Mouse (Mus musculus): Measurements from ENCODE around the gene Ppp1r1a. TPM values are rescaled to one million over a fixed set of nuclear protein-coding genes. Genes with fewer than 3 reads are reported as not detected.

Ppp1r1a gene
- polyA plus RNA-seq, 1 experiment from 2014 or later: 161 TPM

DNA sequence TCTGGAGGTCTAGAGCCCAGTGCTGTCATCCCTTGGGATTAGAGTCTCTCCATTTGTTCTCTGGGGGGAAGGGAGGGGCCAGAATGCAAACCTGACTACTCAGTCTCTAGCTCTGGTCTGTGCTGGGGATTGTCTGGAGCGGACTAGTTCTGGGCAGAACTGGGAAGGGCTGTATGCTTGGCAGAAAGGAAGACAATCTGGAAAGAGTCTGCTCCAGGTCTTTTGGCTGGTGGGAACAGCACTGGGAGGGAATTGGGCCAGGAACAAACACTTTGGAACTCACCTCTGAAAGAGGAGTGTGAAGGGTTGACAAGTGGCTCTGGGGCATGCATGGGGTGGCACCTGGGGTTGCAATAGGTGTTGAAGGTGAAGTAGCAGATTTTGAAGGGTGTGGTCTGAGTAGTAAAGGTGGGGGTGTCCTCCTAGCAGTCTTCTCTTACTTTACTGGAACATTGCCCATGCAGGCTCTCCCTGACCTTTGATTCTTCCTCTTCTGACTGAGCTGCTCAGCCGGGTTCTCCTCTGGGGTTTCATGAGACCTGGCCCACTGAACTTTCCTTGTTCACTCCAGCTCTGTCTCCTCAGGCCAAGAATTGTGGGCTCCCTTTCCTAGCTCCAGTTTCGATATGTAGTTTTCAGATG is 15.2 kb downstream of the Ppp1r1a start:
- 68% methylated on average over 3 of the region's 3 CpGs for WGBS
- peaks cover 21% of the 10 kb centered on the region for H3K36me3 ChIP-seq (ENCODE audit: control insufficient read depth, insufficient read depth, low read length)
- ATAC-seq: no peak
- peak overlapping the region; percentile 49; the same call in 1 of the 2 replicates for H3K27ac ChIP-seq (ENCODE audit: low read depth, low read length)
- no peaks in the 10 kb centered on the region for H3K27me3 ChIP-seq (replicated peaks; ENCODE audit: control insufficient read depth, insufficient read depth, low read length)
- H3K9me3 ChIP-seq (ENCODE audit: control insufficient read depth, low read length): no peaks in the 10 kb centered on the region
- no peak overlapping the region for H3K9ac ChIP-seq (ENCODE audit: low read depth, low read length)
- no peak overlapping the region for H3K4me3 ChIP-seq (ENCODE audit: low read length)
- H3K4me1 ChIP-seq (ENCODE audit: control insufficient read depth, insufficient read depth, low read depth, low read length): peaks cover 38% of the 10 kb centered on the region
- H3K4me2 ChIP-seq (ENCODE audit: low read length): no peak overlapping the region

DNA sequence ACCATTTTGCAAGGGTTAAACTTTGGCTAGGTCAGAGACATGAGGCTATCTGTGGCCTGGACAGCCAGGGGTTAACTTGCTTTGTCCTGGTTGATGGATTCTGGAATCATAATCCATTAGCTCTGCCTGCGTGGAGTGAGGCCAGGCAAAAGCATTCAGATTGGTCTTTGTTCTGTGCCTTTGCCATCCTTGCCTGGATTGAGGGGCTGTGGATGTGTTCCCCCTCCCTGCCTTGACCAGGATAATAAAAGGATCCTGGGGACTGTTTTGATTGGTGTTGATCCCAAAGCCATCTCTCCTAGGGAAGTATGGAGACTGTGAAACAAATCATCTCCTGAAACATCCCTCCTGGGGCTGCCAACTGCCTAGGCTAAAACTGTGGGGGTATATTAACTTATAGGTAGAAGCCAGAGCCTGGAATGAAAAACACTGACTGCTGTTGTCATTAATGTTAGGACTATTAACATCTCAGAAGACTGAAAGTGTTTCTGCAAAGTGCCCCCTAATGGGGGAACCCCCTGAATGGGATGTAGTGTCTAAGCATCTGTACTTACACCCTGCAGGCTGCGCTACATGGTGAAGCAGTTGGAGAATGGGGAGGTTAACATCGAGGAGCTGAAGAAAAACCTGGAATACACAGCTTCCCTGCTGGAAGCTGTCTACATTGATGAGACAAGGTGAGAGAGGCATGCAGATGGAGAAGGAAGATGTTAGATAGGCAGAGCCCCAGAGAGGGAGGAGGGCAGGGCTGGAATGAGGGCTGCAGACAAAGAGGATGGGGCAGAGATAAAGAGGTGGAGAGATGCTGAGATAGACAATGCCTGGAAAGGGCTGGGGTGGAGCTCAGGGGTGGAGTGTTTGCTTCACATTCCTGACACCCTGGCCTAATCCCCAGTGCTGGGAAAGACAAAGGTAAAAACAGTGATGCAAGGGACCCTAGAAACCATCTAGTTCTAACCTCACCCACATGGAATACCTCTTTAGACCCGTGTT is 18.1 kb downstream of the Ppp1r1a start:
- Histone ChIP-seq H3K9me3 (ENCODE audit: control insufficient read depth, low read length) (no peaks in the 10 kb centered on the region), H3K27me3 (replicated peaks; ENCODE audit: control insufficient read depth, insufficient read depth, low read length) (no peaks in the 10 kb centered on the region), H3K4me1 (ENCODE audit: control insufficient read depth, insufficient read depth, low read depth, low read length) (peaks cover 50% of the 10 kb centered on the region), H3K36me3 (ENCODE audit: control insufficient read depth, insufficient read depth, low read length) (peaks cover 14% of the 10 kb centered on the region), H3K27ac (ENCODE audit: low read depth, low read length) (peak overlapping the region; percentile 83), H3K4me2 (ENCODE audit: low read length) (peak overlapping the region; percentile 28), H3K9ac (ENCODE audit: low read depth, low read length) (peak overlapping the region; percentile 37; the same call in 1 of the 2 replicates), H3K4me3 (ENCODE audit: low read length) (no peak overlapping the region)
- 12% methylated on average over 4 of the region's 4 CpGs for WGBS
- ATAC-seq: peak; percentile 56

DNA sequence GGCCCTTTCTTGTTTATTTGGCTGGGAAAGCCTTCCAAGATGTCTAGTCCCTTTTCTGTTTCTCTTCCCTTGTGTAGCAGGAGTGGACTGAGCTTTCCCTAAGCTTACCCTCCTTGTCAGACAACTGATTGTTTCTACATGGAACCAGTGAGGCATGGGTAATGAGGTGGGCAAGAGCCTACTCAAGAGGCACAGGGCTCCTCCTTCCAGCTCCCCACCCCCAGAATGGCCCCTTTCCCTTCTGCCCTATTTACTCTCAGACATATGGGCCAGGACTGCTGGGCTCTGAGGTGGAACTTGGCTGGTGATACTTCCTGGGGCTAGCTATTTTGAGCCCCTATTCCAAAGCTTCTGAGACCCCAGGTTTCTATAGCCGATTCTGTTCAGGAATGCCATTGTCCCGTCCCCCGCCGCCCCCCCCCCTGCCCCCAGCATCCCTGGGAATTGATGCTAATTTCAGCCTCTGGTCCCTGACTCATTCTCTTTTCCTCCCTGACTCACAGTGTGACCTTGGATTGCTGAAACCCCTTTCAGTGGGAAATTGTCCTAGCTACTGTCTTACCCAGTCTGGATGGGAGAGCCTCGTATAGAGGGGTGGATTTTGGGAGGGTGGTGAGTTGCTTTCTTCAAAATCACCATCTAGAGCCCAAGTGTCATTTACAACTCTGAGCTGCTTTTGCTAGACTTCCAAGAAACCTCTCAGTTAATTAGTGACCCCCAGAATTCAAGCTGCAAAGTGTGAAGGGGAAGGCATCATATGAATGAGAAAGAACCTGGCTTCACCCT is 19.0 kb downstream of the Ppp1r1a start:
- Histone ChIP-seq H3K4me1 (ENCODE audit: control insufficient read depth, insufficient read depth, low read depth, low read length) (peaks cover 55% of the 10 kb centered on the region), H3K27ac (ENCODE audit: low read depth, low read length) (peak overlapping the region; percentile 83), H3K9me3 (ENCODE audit: control insufficient read depth, low read length) (no peaks in the 10 kb centered on the region), H3K9ac (ENCODE audit: low read depth, low read length) (peak overlapping the region; percentile 30; the same call in 1 of the 2 replicates), H3K27me3 (replicated peaks; ENCODE audit: control insufficient read depth, insufficient read depth, low read length) (no peaks in the 10 kb centered on the region), H3K4me3 (ENCODE audit: low read length) (no peak overlapping the region), H3K36me3 (ENCODE audit: control insufficient read depth, insufficient read depth, low read length) (peaks cover 7% of the 10 kb centered on the region), H3K4me2 (ENCODE audit: low read length) (peak overlapping the region; percentile 28)
- 3% methylated on average over 5 of the region's 5 CpGs for WGBS
- peak; percentile 79 for ATAC-seq

DNA sequence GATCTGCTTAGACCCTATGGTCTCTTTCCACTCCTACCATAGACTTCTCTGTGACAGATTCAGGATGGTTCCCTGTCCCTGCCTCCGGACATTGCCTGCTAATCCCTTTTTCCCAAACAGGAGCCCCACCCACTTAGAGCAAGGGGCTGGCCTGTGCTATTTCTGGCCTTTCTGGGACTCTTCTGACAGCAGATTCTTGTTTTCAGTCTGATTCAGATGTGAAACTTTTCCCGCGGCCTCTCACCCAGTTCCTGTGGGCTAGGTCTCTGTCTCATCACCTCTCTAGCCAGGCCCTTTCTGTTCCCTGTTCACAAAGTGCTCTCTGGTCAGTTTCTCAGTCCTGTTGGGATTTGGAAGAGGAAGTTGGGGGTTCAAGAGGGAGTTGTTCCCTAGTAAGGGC is 22.9 kb downstream of the Ppp1r1a start:
- ATAC-seq: no peak
- H3K27me3 ChIP-seq (replicated peaks; ENCODE audit: control insufficient read depth, insufficient read depth, low read length): no peaks in the 10 kb centered on the region
- H3K9me3 ChIP-seq (ENCODE audit: control insufficient read depth, low read length): no peaks in the 10 kb centered on the region
- H3K4me2 ChIP-seq (ENCODE audit: low read length): peak overlapping the region; percentile 54
- H3K4me1 ChIP-seq (ENCODE audit: control insufficient read depth, insufficient read depth, low read depth, low read length): peaks cover 44% of the 10 kb centered on the region
- H3K36me3 ChIP-seq (ENCODE audit: control insufficient read depth, insufficient read depth, low read length): no peaks in the 10 kb centered on the region
- H3K9ac ChIP-seq (ENCODE audit: low read depth, low read length): peak overlapping the region; percentile 39; the same call in 1 of the 2 replicates
- peak overlapping the region; percentile 59 for H3K27ac ChIP-seq (ENCODE audit: low read depth, low read length)
- WGBS: 31% methylated on average over 3 of the region's 3 CpGs
- no peak overlapping the region for H3K4me3 ChIP-seq (ENCODE audit: low read length)

DNA sequence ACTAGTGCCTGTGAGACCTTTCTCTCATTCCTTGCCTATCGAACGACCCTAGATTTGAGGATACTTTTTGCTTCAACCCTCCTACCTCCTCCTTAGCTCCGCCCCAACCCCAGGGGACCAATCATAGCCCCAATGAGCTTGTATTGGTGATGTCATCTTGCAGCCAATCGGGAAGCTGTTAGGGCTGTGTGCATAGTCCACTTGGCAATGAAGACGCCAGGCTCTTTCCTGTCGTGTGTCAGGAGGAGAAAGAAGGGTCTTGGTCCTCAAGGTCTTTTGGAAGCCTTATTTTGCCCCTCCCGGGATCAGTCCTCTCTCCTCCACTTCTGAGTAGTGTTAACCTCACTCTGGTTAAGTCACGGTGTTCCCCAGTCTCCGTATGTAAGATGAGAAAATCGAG is 23.7 kb downstream of the Ppp1r1a start:
- Histone ChIP-seq H3K9me3 (ENCODE audit: control insufficient read depth, low read length) (no peaks in the 10 kb centered on the region), H3K36me3 (ENCODE audit: control insufficient read depth, insufficient read depth, low read length) (no peaks in the 10 kb centered on the region), H3K27me3 (replicated peaks; ENCODE audit: control insufficient read depth, insufficient read depth, low read length) (no peaks in the 10 kb centered on the region), H3K4me1 (ENCODE audit: control insufficient read depth, insufficient read depth, low read depth, low read length) (peaks cover 39% of the 10 kb centered on the region), H3K4me3 (ENCODE audit: low read length) (peak overlapping the region; percentile 30), H3K27ac (ENCODE audit: low read depth, low read length) (peak overlapping the region; percentile 64), H3K9ac (ENCODE audit: low read depth, low read length) (peak overlapping the region; percentile 44; the same call in 1 of the 2 replicates), H3K4me2 (ENCODE audit: low read length) (peak overlapping the region; percentile 54)
- peak; percentile 90 for ATAC-seq
- 3% methylated on average over 10 of the region's 10 CpGs for WGBS

DNA sequence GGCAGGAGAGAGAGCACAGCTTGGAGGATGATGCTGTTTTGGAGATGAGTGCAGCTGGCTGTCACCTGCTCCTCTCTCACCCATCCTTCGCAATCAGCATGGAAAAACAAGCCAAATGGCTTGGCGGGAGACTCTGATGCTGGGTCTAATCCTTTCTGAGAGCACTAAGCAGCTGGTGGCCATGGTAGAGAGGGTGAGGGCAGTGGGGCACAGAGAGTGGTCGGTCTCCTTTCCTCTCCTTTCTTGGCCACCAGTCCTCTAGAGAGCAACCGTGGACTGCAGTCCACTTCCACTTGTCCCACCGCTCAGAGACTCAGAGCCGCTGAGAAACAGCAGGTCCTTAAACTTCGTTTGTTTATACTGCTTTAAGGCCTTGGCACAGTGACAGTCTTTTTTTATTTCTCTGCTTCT is 24.2 kb downstream of the Ppp1r1a start:
- Histone ChIP-seq H3K4me2 (ENCODE audit: low read length) (peak overlapping the region; percentile 54), H3K27me3 (replicated peaks; ENCODE audit: control insufficient read depth, insufficient read depth, low read length) (no peaks in the 10 kb centered on the region), H3K4me3 (ENCODE audit: low read length) (peak overlapping the region; percentile 30; the same call in 1 of the 2 replicates), H3K9me3 (ENCODE audit: control insufficient read depth, low read length) (no peaks in the 10 kb centered on the region), H3K36me3 (ENCODE audit: control insufficient read depth, insufficient read depth, low read length) (no peaks in the 10 kb centered on the region), H3K27ac (ENCODE audit: low read depth, low read length) (peak overlapping the region; percentile 64), H3K9ac (ENCODE audit: low read depth, low read length) (peak overlapping the region; percentile 34), H3K4me1 (ENCODE audit: control insufficient read depth, insufficient read depth, low read depth, low read length) (peaks cover 34% of the 10 kb centered on the region)
- ATAC-seq: peak; percentile 44
- 9% methylated on average over 7 of the region's 7 CpGs for WGBS

DNA sequence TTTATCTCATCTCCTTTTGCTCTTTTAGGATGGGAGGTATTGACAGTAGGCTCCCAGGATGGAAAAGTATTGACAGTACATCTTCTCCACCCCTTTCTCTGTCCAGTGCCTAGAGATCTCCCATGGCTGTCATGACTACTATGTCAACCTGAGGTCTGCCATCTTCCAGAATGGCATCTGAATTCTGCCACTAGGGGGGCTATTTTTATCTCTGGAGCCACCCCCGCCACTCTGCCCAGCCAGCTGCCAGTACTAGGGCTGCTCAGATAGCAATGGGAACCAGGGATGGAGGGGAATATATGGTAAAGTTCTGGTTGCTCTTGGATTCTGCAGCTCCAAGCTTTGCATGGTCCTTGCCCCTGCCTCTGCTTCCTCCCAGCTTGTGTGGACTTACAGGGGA is 26.2 kb downstream of the Ppp1r1a start:
- Histone ChIP-seq H3K4me3 (ENCODE audit: low read length) (no peak overlapping the region), H3K9me3 (ENCODE audit: control insufficient read depth, low read length) (no peaks in the 10 kb centered on the region), H3K4me1 (ENCODE audit: control insufficient read depth, insufficient read depth, low read depth, low read length) (peaks cover 29% of the 10 kb centered on the region), H3K36me3 (ENCODE audit: control insufficient read depth, insufficient read depth, low read length) (no peaks in the 10 kb centered on the region), H3K4me2 (ENCODE audit: low read length) (no peak overlapping the region), H3K27ac (ENCODE audit: low read depth, low read length) (no peak overlapping the region), H3K9ac (ENCODE audit: low read depth, low read length) (no peak overlapping the region), H3K27me3 (replicated peaks; ENCODE audit: control insufficient read depth, insufficient read depth, low read length) (no peaks in the 10 kb centered on the region)
- no peak for ATAC-seq
- 79% methylated on average over 1 of the region's 1 CpGs for WGBS

DNA sequence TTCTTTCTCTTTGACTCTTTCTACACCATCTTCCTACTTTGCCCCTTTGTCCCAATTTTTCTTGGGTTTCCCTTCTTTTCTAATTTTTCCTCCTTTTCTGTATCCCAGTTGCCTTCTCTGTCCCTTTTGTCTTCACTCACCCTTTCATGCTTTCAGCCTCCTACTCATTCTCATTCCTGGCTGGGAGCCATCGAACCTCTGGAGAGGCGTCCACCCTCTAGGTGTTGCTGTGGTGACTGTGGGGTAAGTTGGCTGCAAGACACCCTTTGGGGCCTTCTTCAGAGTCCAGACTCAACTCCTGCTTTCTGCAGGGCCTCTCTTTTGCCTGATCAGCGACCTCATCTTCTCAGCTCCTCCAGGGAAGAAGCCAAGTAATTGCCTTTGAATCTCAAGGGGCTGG is 28.5 kb downstream of the Ppp1r1a start:
- Histone ChIP-seq H3K4me1 (ENCODE audit: control insufficient read depth, insufficient read depth, low read depth, low read length) (peaks cover 27% of the 10 kb centered on the region), H3K4me3 (ENCODE audit: low read length) (no peak overlapping the region), H3K9me3 (ENCODE audit: control insufficient read depth, low read length) (no peaks in the 10 kb centered on the region), H3K9ac (ENCODE audit: low read depth, low read length) (no peak overlapping the region), H3K4me2 (ENCODE audit: low read length) (no peak overlapping the region), H3K36me3 (ENCODE audit: control insufficient read depth, insufficient read depth, low read length) (no peaks in the 10 kb centered on the region), H3K27ac (ENCODE audit: low read depth, low read length) (peak overlapping the region; percentile 4), H3K27me3 (replicated peaks; ENCODE audit: control insufficient read depth, insufficient read depth, low read length) (no peaks in the 10 kb centered on the region)
- 35% methylated on average over 3 of the region's 3 CpGs for WGBS
- ATAC-seq: no peak
